Mouse (Mus musculus) B cell, adult (primary cell): ENCODE results near the gene Chtf18. TPM values are rescaled to one million over a fixed set of nuclear protein-coding genes. Genes with fewer than 3 reads are reported as not detected.

ENCODE experiments used
- total RNA-seq: library from RNA; stranded (reverse); gene quantifications from 4 replicates; pipeline ENCODE4 v1.2.4, GENCODE M21; 2023; ENCODE audit not compliant: inconsistent age

Chtf18 gene
- total RNA-seq: 6.4 to 12.4 TPM (median 8.6 TPM) in 4 replicates

DNA sequence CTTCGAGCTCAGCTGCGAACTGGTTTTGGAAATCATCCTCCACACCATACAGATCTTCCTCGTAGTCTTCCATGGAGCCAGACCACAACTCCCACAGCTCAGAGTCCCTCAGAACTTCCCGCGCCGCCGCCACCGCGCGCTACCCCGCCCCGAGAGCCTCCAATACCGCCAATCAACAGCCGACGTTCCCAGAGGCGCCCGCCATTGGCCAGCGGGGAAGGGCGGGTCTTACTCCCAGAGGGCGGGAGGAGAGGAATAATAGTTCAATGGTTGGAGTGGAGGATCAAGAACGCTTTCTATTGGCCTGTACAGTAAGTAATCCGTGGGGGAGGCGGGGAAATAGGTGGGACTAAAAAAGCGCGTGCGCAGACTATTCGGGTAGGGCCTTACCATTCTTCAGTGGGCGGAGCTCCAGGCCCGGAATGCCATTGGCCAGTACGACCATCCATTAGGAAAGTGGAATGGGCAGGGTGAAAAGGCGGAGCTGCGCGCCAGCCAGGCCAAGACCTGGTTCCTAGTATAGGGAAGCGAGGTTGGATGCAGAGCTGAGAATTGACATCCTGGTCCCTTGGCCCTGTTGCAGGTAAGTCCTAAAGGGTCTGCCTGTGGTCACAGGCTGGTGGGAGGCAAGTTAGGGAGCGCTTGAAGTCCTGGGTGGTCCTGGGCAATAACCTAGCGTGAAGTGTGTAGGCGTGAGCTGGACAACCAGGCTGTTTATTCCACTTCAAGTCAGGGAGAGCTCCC, at the start of gene Chtf18, which contains the start of gene Rpusd1:
Gene Chtf18, minus strand, starts transcription at position 155 of the 744 bp plus-strand sequence.
Gene Rpusd1, plus strand, starts transcription at position 406 of the 744 bp plus-strand sequence.

DNA sequence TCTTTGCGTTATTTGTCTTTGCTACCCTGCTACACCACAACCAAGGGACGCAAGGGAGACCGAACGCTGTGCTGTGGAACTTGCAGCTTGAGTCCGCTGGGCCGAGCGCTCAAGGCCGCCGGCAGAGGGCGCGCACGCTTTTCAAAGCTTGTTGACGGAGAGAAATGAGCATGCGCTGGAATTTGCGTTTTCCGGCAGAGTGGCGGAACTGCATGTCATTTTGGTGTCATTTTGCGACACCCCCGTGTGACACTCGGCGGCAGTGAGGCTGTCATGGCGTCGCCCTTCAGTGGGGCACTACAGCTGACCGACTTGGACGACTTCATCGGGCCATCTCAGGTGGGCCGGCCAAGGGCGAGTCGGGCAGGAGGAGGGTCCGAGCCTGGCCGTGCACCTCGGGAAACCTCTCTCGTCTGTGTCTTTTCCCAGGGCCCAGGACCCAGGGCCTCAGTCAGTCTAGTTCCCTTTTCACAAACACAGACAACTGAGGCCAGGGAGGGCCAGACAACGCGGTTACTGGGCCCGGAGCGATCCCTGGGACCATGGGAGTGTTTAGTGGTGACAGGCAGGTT, 46.4 kb upstream of the Chtf18 start, which contains the start of gene Narfl:
Gene Narfl, plus strand, starts transcription at position 228 of the 572 bp plus-strand sequence.

DNA sequence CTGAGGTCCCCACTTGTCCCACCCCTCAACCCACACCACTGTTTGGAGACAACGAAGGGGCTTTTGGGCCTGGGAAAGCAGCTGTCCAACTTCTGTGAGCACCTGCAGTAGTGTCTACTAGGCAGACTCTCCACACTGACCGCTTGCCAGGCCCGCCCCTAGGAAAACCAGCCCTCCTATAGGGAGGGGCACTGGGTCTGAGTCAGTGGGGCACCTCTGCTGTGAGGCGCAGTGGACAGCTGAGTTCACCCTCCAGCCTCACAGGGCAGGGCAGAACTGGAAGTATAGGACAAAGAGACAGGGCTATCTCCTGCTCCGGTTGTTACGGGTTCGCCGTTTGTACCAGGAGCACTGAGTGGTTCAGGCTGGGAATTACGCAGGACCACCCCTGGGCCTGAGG, 27.0 kb upstream of the Chtf18 start, which contains the start of gene Msln:
Gene Msln, minus strand, starts transcription at position 138 of the 400 bp plus-strand sequence.

DNA sequence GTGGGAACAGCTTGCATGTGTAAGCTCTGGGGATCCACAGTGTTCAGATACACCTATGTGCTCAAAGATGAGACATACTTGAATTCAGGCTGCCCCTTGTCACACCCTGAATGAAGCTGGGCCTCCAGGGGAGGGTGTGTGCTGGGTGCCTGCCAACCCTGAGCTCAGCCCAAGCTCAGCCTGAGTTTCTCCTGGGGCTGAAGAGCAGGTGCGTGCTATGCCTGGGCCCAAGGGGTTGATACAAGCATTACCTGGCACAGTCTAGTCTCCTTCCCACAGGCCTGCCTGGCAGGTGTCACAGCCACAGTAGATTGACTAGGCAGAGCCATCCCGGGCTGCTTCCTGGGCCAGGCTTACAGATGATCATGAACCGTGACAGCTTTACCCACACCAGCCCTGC, 8.5 kb upstream of the Chtf18 start, which contains the start of gene Mslnl:
Gene Mslnl, plus strand, starts transcription at position 298 of the 400 bp plus-strand sequence.

DNA sequence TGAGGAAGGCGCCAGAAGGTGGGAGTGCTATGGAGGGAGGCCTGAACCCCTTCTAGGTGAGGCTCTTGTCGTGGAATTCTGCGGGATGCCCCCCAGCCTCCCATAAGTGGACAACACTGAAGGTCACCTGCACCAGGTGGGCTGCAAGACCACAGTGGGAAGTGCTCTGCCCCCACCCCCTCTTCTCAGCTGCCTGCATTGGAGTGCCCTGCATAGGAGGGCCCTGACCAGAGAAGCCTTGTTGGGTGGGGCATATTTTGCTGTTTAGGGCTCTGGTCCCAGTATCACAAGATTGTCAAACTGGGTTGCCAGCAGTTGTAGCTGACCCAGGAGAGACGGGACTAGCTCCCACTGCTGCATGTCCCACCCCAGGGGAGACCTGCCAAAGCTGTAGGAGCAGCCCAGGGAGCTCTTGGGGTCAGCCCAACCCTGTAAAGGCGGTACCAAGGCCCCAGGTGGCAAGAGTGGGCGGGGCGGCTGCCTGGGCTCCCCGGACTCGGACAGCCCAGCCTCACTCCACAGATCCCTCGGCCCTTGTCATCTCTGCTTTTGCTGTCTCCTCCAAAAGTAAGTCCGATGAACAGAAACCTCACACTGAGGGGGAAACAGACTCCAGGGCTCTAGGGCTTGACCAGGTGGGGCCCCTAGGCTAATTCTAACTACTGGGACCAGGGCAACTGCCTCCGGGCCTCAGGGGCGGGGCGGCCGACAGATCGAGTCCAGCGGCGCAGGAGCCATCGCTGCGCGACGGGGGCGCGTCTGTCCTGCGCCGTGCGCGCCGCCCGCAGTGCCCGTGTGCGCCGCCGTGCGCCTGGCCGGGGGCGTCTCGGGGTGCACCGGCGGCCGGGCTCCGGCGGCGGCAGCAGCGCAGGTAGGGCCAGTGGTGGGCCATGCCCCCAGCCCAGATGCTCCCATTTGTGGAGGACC, 10.2 kb downstream of the Chtf18 start, which contains the start of gene Gng13:
Gene Gng13, plus strand, starts transcription at position 461 of the 927 bp plus-strand sequence.

Other genes starting within 250 kb of the Chtf18 start
- gene Sstr5, start 230.1 kb downstream of the Chtf18 start, total RNA-seq: not detected in 4 replicates
- 0.21 to 0.67 TPM in 2 of 4 replicates, not detected in the others for gene Sox8, start 156.7 kb downstream of the Chtf18 start, total RNA-seq
- 26.7 to 32.2 TPM (median 29.1 TPM) in 4 replicates for gene Lmf1, start 148.3 kb downstream of the Chtf18 start, total RNA-seq
- not detected in 4 replicates for gene Gng13, start 10.2 kb downstream of the Chtf18 start, total RNA-seq
- 5.2 to 7.4 TPM (median 7.3 TPM) in 4 replicates for gene Rpusd1, start 251 bp upstream of the Chtf18 start, total RNA-seq
- gene Mslnl, start 8.6 kb upstream of the Chtf18 start, total RNA-seq: not detected in 4 replicates
- 1.6 TPM in 1 of 4 replicates, not detected in the others for gene Msln, start 27.0 kb upstream of the Chtf18 start, total RNA-seq
- gene Narfl, start 46.4 kb upstream of the Chtf18 start, total RNA-seq: 27.3 to 40.0 TPM (median 36.0 TPM) in 4 replicates
- gene Haghl, start 58.3 kb upstream of the Chtf18 start, total RNA-seq: 16.0 to 24.2 TPM (median 19.1 TPM) in 4 replicates
- not detected in 4 replicates for gene Ccdc78, start 59.2 kb upstream of the Chtf18 start, total RNA-seq
- gene Fam173a, start 65.5 kb upstream of the Chtf18 start, total RNA-seq: 46.3 to 58.4 TPM (median 50.0 TPM) in 4 replicates
- 1.5 TPM in 1 of 4 replicates, not detected in the others for gene AC134908.4, start 68.2 kb upstream of the Chtf18 start, total RNA-seq
- 10.2 to 15.1 TPM (median 13.2 TPM) in 4 replicates for gene Metrn, start 69.7 kb upstream of the Chtf18 start, total RNA-seq
- not detected in 4 replicates for gene Fbxl16, start 81.7 kb upstream of the Chtf18 start, total RNA-seq
- 17.0 to 23.5 TPM (median 22.7 TPM) in 4 replicates for gene Wdr24, start 96.2 kb upstream of the Chtf18 start, total RNA-seq
- gene Jmjd8, start 101.4 kb upstream of the Chtf18 start, total RNA-seq: 26.8 to 30.2 TPM (median 29.3 TPM) in 4 replicates
- gene Stub1, start 106.0 kb upstream of the Chtf18 start, total RNA-seq: 62.5 to 74.1 TPM (median 64.8 TPM) in 4 replicates
- gene Rhbdl1, start 109.9 kb upstream of the Chtf18 start, total RNA-seq: 0.84 to 2.9 TPM (median 1.9 TPM) in 4 replicates
- 3.4 to 4.4 TPM (median 3.6 TPM) in 4 replicates for gene Gm20683, start 114.3 kb upstream of the Chtf18 start, total RNA-seq
- gene Rhot2, start 117.4 kb upstream of the Chtf18 start, total RNA-seq: 61.4 to 71.1 TPM (median 69.6 TPM) in 4 replicates
- gene Wdr90, start 134.1 kb upstream of the Chtf18 start, total RNA-seq: 33.3 to 45.0 TPM (median 38.3 TPM) in 4 replicates
- gene Mcrip2, start 141.3 kb upstream of the Chtf18 start, total RNA-seq: 0.69 to 3.3 TPM (median 3.0 TPM) in 3 of 4 replicates, not detected in the other
- 24.4 to 27.9 TPM (median 26.1 TPM) in 4 replicates for gene Mettl26, start 147.7 kb upstream of the Chtf18 start, total RNA-seq
- gene Wfikkn1, start 153.4 kb upstream of the Chtf18 start, total RNA-seq: 5.7 to 6.6 TPM (median 6.0 TPM) in 4 replicates
- 20.9 to 25.3 TPM (median 23.0 TPM) in 4 replicates for gene Rab40c, start 192.3 kb upstream of the Chtf18 start, total RNA-seq
- 75.7 to 84.9 TPM (median 77.1 TPM) in 4 replicates for gene Pigq, start 217.5 kb upstream of the Chtf18 start, total RNA-seq
- not detected in 4 replicates for gene Nhlrc4, start 217.5 kb upstream of the Chtf18 start, total RNA-seq
- gene A930017K11Rik, start 225.1 kb upstream of the Chtf18 start, total RNA-seq: 0.21 TPM in 1 of 4 replicates, not detected in the others